Mouse (Mus musculus) midbrain, embryonic 16.5 days (tissue): ENCODE measurements at regions not wholly inside any gene's neighbourhood (a gene's known extent, or its start where the extent isn't known, plus 50 kb on each side); places are given as distances from the start of the nearest gene placed in this dataset.

Experiments used
- ATAC-seq: fragments of 200-750 bp; cut with Nextera tagmentation; 2 replicates; pipeline ENCODE4 v1.8.0; 2017; ENCODE audit warnings: moderate TSS enrichment
- H3K27ac ChIP-seq: fragments of 300-500 bp; sonication (generic); 2 replicates; pipeline ENCODE4 v1.5.1; 2014; ENCODE audit warnings: mild to moderate bottlenecking, low read length, mixed read lengths
- H3K27me3 ChIP-seq: fragments of 300-500 bp; sonication (generic); 2 replicates; pipeline ENCODE4 v1.6.1; 2014; ENCODE audit warnings: low read depth, low read length, mixed read lengths; ENCODE audit not compliant: control insufficient read depth, insufficient read depth
- H3K36me3 ChIP-seq: fragments of 300-500 bp; sonication (generic); 2 replicates; pipeline ENCODE4 v1.6.1; 2014; ENCODE audit warnings: mild to moderate bottlenecking, low read length, moderate library complexity, mixed read lengths; ENCODE audit not compliant: control insufficient read depth, insufficient read depth
- H3K4me1 ChIP-seq: fragments of 300-500 bp; sonication (generic); 2 replicates; pipeline ENCODE4 v1.6.1; 2014; ENCODE audit warnings: mild to moderate bottlenecking, low read length, mixed read lengths; ENCODE audit not compliant: control insufficient read depth, insufficient read depth
- H3K4me2 ChIP-seq: fragments of 300-500 bp; sonication (generic); 2 replicates; pipeline ENCODE4 v1.6.1; 2014; ENCODE audit warnings: mild to moderate bottlenecking, low read length, mixed read lengths
- H3K4me3 ChIP-seq: fragments of 300-500 bp; sonication (generic); 2 replicates; pipeline ENCODE4 v1.5.1; 2014; ENCODE audit warnings: low read depth, mild to moderate bottlenecking, low read length, moderate library complexity, mixed read lengths
- H3K9ac ChIP-seq: fragments of 300-500 bp; sonication (generic); 2 replicates; pipeline ENCODE4 v1.6.1; 2014; ENCODE audit warnings: low read depth, low read length, mixed read lengths
- H3K9me3 ChIP-seq: fragments of 300-500 bp; sonication (generic); replicated peaks from 2 replicates; pipeline ENCODE4 v1.6.1; 2014; ENCODE audit warnings: mild to moderate bottlenecking, low read length, mixed read lengths; ENCODE audit not compliant: control insufficient read depth, poor library complexity, severe bottlenecking
- WGBS: fragments of 180-500 bp; shearing (Covaris S2); extraction: QIAGEN DNeasy Blood & Tissue Kit; methylation state at CpG from one replicate; pipeline ENCODE4 v1.1.7; 2014; 5-methylcytosine and 5-hydroxymethylcytosine counted together

DNA sequence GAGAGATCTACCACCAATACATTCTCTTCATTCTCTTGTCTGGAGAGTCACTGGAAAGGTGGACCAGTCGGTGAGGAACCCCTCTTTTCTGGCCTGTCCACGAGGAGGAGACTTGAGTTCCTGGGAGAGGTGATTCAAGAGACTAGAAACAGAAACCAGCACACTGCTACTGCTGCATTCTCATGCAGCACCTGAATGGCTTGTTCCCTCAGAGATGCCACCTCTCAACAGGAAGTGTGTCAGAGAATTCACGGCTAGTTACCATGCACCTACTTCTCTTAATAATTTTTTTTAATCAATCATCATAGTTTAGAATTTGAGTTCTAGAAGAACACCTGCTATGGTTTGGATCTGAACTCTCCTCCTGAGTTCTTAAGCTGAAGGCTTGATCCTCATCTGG is 52.0 kb upstream of the Dynlrb2 start:
- no peaks in the 10 kb centered on the region for H3K36me3 ChIP-seq
- no peaks in the 10 kb centered on the region for H3K27me3 ChIP-seq
- H3K4me3 ChIP-seq = no peak overlapping the region
- H3K4me1 ChIP-seq = no peaks in the 10 kb centered on the region
- H3K27ac ChIP-seq = no peak overlapping the region
- no peaks in the 10 kb centered on the region for H3K9me3 ChIP-seq
- no peak overlapping the region for H3K9ac ChIP-seq
- WGBS = 88% methylated on average over 3 of the region's 3 CpGs
- no peak for ATAC-seq
- H3K4me2 ChIP-seq = no peak overlapping the region

GRCm38 (mm10) chr8:116451397-116451796 is 53.4 kb upstream of the Dynlrb2 start:
- Histone ChIP-seq H3K4me3 (no peak overlapping the region), H3K36me3 (no peaks in the 10 kb centered on the region), H3K4me2 (no peak overlapping the region), H3K27me3 (no peaks in the 10 kb centered on the region), H3K9ac (no peak overlapping the region), H3K9me3 (no peaks in the 10 kb centered on the region), H3K4me1 (no peaks in the 10 kb centered on the region), H3K27ac (no peak overlapping the region)
- WGBS = 65% methylated on average over 3 of the region's 3 CpGs
- no peak for ATAC-seq

- ATAC-seq = no peak
- Histone ChIP-seq H3K27ac (no peak overlapping the region), H3K4me1 (no peaks in the 10 kb centered on the region), H3K9ac (no peak overlapping the region), H3K4me3 (no peak overlapping the region), H3K9me3 (0 out of 2 replicates have a peak, but pooled peaks cover 3% of the 10 kb centered on the region), H3K36me3 (no peaks in the 10 kb centered on the region), H3K4me2 (no peak overlapping the region), H3K27me3 (no peaks in the 10 kb centered on the region)
- WGBS = 93% methylated on average over 2 of the region's 2 CpGs
Measured at GRCm38 (mm10) chr8:116447452-116447851, 57.3 kb upstream of the Dynlrb2 start.

- Histone ChIP-seq H3K4me3 (no peak overlapping the region), H3K9me3 (0 out of 2 replicates have a peak, but pooled peaks cover 3% of the 10 kb centered on the region), H3K27ac (no peak overlapping the region), H3K4me1 (no peaks in the 10 kb centered on the region), H3K9ac (no peak overlapping the region), H3K27me3 (0 out of 2 replicates have a peak, but pooled peaks cover 2% of the 10 kb centered on the region), H3K36me3 (no peaks in the 10 kb centered on the region), H3K4me2 (no peak overlapping the region)
- WGBS = 64% methylated on average over 2 of the region's 2 CpGs
- no peak for ATAC-seq
Measured at GRCm38 (mm10) chr8:116442827-116443226, 61.9 kb upstream of the Dynlrb2 start.

DNA sequence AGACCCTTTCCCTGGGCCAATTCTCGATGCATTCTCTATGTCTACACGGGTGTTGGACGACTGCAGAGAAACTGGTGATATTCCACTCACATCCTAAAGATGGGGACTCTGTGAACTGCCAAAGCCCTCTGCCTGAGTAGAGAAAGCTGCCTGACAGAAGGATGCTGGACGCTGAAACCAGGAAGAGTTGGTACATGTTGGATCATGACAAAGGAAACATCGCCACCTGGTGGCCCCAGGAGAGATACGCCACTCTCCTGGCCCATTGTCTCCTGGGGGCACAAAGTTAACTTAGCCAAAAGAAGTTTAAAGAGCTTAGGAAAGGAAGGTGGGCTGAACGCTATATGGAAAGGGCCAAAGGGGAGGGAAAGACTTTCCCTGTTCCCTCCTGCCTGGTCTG is 65.9 kb upstream of the Dynlrb2 start:
- no peak for ATAC-seq
- no peak overlapping the region for H3K4me2 ChIP-seq
- H3K4me3 ChIP-seq = no peak overlapping the region
- no peak overlapping the region for H3K27ac ChIP-seq
- no peaks in the 10 kb centered on the region; the same call in 1 of the 2 replicates for H3K4me1 ChIP-seq
- 14% methylated on average over 7 of the region's 7 CpGs for WGBS
- H3K27me3 ChIP-seq = 0 out of 2 replicates have a peak, but pooled peaks cover 6% of the 10 kb centered on the region
- H3K9me3 ChIP-seq = no peaks in the 10 kb centered on the region
- no peaks in the 10 kb centered on the region for H3K36me3 ChIP-seq
- H3K9ac ChIP-seq = no peak overlapping the region

GRCm38 (mm10) chr8:116435268-116435980 is 69.3 kb upstream of the Dynlrb2 start:
- ATAC-seq = no peak

DNA sequence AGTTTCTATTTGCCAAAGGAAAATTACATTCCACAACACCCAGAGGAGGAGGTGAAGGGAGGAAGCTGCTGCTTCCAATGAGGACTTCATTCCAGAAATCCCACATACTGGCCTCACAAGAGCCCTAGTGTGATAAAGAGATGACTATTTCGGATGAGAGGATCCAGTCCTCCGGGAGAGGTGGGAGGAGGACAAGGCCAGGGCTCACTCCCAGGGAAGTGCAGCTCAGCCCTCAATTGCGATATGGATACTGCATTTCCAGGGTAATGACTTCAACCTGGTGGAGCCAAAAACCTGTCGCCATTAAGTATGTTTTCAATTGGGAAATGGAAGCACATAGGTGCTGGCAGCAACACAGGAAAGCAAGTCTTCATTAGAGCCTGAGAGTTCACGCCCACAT is 74.7 kb upstream of the Dynlrb2 start:
- Histone ChIP-seq H3K4me1 (no peaks in the 10 kb centered on the region), H3K9ac (no peak overlapping the region), H3K27ac (no peak overlapping the region), H3K4me2 (no peak overlapping the region), H3K27me3 (0 out of 2 replicates have a peak, but pooled peaks cover 3% of the 10 kb centered on the region), H3K9me3 (no peaks in the 10 kb centered on the region), H3K4me3 (no peak overlapping the region), H3K36me3 (no peaks in the 10 kb centered on the region)
- WGBS = 87% methylated on average over 5 of the region's 5 CpGs
- no peak for ATAC-seq

More at GRCm38 (mm10) chr8:116435268-116435980, 69.3 kb upstream of the Dynlrb2 start:
- Histone ChIP-seq H3K4me2 (no peak overlapping the region), H3K4me1 (no peaks in the 10 kb centered on the region; the same call in 1 of the 2 replicates), H3K27ac (no peak overlapping the region), H3K9me3 (no peaks in the 10 kb centered on the region), H3K36me3 (no peaks in the 10 kb centered on the region), H3K4me3 (no peak overlapping the region), H3K27me3 (0 out of 2 replicates have a peak, but pooled peaks cover 3% of the 10 kb centered on the region), H3K9ac (no peak overlapping the region)
- WGBS = 37% methylated on average over 15 of the region's 15 CpGs

DNA sequence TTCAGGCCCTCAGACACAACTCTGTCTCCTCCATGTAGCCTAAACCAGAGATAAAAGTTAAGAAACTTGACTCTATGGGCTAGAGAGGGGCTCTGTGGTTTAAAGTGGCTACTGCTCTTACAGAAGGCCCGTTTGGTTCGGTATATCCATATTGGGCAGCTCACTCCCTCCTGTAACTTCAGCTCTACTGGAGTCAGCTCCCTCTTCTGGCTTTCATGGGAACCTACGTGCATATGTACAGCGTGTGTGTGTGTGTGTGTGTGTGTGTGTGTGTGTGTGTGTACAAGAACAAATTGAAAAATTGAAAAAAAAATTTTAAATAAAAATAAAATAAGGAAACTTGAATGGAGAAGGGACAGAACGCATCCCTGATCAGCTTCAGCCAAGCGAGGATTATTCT is 75.1 kb upstream of the Dynlrb2 start:
- H3K36me3 ChIP-seq = no peaks in the 10 kb centered on the region
- H3K9me3 ChIP-seq = no peaks in the 10 kb centered on the region
- H3K27ac ChIP-seq = no peak overlapping the region
- ATAC-seq = no peak
- H3K27me3 ChIP-seq = 0 out of 2 replicates have a peak, but pooled peaks cover 3% of the 10 kb centered on the region
- no peak overlapping the region for H3K4me2 ChIP-seq
- H3K4me3 ChIP-seq = no peak overlapping the region
- no peaks in the 10 kb centered on the region for H3K4me1 ChIP-seq
- WGBS = 80% methylated on average over 6 of the region's 6 CpGs
- H3K9ac ChIP-seq = no peak overlapping the region

DNA sequence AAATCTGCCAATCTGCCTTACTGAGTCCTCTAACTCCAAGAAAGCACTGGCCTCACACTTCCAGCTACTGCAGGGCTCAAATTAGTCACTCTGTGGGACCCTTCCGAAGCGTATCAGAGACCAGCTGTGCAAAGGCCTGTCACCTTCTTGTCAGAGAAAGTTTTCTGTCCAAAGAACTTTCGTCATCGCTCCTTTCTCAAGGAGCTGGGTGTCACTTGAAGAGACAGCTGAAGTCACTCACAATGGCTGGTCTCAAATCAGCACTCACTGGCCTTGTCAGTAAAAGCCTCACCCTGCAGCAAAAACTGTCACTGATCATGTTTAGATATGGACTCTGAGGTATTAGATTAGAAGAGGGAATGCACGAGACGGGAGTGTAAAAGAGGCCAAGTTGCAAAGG is 81.9 kb upstream of the Dynlrb2 start:
- H3K9me3 ChIP-seq = no peaks in the 10 kb centered on the region
- no peak for ATAC-seq
- 68% methylated on average over 6 of the region's 6 CpGs for WGBS
- no peaks in the 10 kb centered on the region for H3K36me3 ChIP-seq
- H3K4me1 ChIP-seq = no peaks in the 10 kb centered on the region
- no peak overlapping the region for H3K4me3 ChIP-seq
- no peak overlapping the region for H3K9ac ChIP-seq
- H3K27ac ChIP-seq = no peak overlapping the region
- no peaks in the 10 kb centered on the region for H3K27me3 ChIP-seq
- no peak overlapping the region for H3K4me2 ChIP-seq
